Mouse (Mus musculus) spleen, adult 2 months (tissue): Measurements from ENCODE around the gene Scamp5.
A peak's percentile ranks its signal among the peaks of the same experiment; 100 is the strongest.

Source experiments
- CTCF ChIP-seq: fragments of 200-500 bp; IDR thresholded peaks from 2 replicates; pipeline ENCODE4 v1.5.1; 2011; ENCODE audit warnings: mild to moderate bottlenecking, inconsistent platforms; ENCODE audit not compliant: insufficient read depth, insufficient read length, insufficient replicate concordance; ENCODE audit errors: extremely low read depth
- POLR2A ChIP-seq: fragments of 200-500 bp; IDR thresholded peaks from 2 replicates; pipeline ENCODE4 v1.6.1; 2011; ENCODE audit warnings: low read depth, low read length, inconsistent platforms

DNA sequence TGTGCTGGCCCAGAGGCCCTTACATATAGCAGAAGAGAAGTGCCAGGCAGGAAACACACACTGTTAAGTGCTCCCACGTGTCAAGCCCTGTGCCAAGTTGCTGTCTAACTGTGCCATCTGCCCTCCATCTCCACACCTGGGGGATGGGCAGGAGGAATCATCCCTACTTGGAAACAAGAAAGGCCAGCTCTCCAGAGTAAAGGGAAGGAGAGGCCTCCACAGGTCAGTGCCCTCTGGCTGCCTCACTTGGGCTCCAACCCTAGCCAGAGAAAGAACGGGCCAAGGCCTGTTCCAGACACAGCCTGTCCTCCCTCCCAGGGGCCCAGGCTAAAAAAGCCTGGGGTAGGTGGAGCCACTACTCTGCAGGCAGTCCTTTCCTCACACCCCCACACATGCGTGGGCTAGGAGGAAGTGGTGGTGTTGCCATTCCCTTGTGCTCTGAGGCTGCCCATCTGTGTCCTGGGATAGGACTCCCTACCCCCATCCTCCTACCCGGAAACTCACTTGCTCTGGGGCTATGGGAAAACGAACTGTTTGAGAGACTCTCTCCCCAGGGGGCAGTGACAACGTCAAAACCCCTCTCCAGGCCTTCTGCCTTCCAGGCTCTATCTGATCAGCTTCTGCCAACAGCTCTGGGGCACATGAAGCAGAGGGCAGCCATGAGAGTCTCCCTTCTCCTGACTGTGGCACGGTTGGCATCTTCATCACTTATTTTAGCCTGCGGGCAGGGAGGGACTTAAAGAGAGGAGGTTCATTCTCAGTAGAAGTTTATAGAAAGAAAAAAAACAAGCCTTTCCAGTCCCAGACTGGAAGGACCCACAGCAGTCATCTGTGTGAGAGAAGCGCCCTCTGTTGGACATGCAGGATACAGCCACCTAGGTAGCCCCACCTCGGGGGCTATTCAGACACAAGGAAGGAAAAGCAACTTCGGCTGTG is 34.5 kb downstream of the Scamp5 start:
- peak; percentile 79; the same call in 1 of the 2 replicates for TF ChIP-seq CTCF
- TF ChIP-seq POLR2A = no peak
